Mouse (Mus musculus) spleen, adult 2 months (tissue): Measurements from ENCODE around the gene Snx30.

Source experiments
- CTCF ChIP-seq: fragments of 200-500 bp; IDR thresholded peaks from 2 replicates; pipeline ENCODE4 v1.5.1; 2011; ENCODE audit warnings: mild to moderate bottlenecking, inconsistent platforms; ENCODE audit not compliant: insufficient read depth, insufficient read length, insufficient replicate concordance; ENCODE audit errors: extremely low read depth
- POLR2A ChIP-seq: fragments of 200-500 bp; IDR thresholded peaks from 2 replicates; pipeline ENCODE4 v1.6.1; 2011; ENCODE audit warnings: low read depth, low read length, inconsistent platforms

GRCm38 (mm10) chr4:59908785-59909184 lies 103.1 kb downstream of the Snx30 start:
- TF ChIP-seq POLR2A (no peak), CTCF (no peak)
